Mouse (Mus musculus): ENCODE measurements around the gene Faap24. TPM values are rescaled to one million over a fixed set of nuclear protein-coding genes. Genes with fewer than 3 reads are reported as not detected.

Gene Faap24
- polyA plus RNA-seq, 1 experiment from 2014 or later = 19.6 TPM

- Histone ChIP-seq H3K9me3 (ENCODE audit: control insufficient read depth, low read length) (no peaks in the 10 kb centered on the region), H3K36me3 (ENCODE audit: control insufficient read depth, insufficient read depth, low read length) (no peaks in the 10 kb centered on the region), H3K27ac (replicated peaks; ENCODE audit: low read depth, low read length) (no peak overlapping the region), H3K4me3 (ENCODE audit: low read depth, low read length) (no peak overlapping the region), H3K4me2 (ENCODE audit: low read depth, severe bottlenecking) (no peak overlapping the region), H3K9ac (ENCODE audit: low read length) (no peak overlapping the region), H3K27me3 (ENCODE audit: control insufficient read depth, insufficient read depth, low read length) (no peaks in the 10 kb centered on the region), H3K4me1 (ENCODE audit: control insufficient read depth, insufficient read depth, low read length) (no peaks in the 10 kb centered on the region)
- 89% methylated on average over 12 of the region's 12 CpGs for WGBS
- no peak for DNase-seq (ENCODE audit: low spot score)
- no peak for ATAC-seq (ENCODE audit: insufficient number of reproducible peaks, low FRiP score, low TSS enrichment, low read depth)
Observed at GRCm38 (mm10) chr7:35357621-35358020, 39.0 kb downstream of the Faap24 start.

GRCm38 (mm10) chr7:35355303-35355872 is 41.2 kb downstream of the Faap24 start:
- H3K4me2 ChIP-seq (ENCODE audit: low read depth, severe bottlenecking) = no peak overlapping the region
- H3K9me3 ChIP-seq (ENCODE audit: control insufficient read depth, low read length) = no peaks in the 10 kb centered on the region
- no peak overlapping the region for H3K4me3 ChIP-seq (ENCODE audit: low read depth, low read length)
- H3K27ac ChIP-seq (replicated peaks; ENCODE audit: low read depth, low read length) = no peak overlapping the region
- no peak for ATAC-seq (ENCODE audit: insufficient number of reproducible peaks, low FRiP score, low TSS enrichment, low read depth)
- H3K27me3 ChIP-seq (ENCODE audit: control insufficient read depth, insufficient read depth, low read length) = no peaks in the 10 kb centered on the region
- H3K4me1 ChIP-seq (ENCODE audit: control insufficient read depth, insufficient read depth, low read length) = no peaks in the 10 kb centered on the region
- no peak for DNase-seq (ENCODE audit: low spot score)
- no peaks in the 10 kb centered on the region for H3K36me3 ChIP-seq (ENCODE audit: control insufficient read depth, insufficient read depth, low read length)
- no peak overlapping the region for H3K9ac ChIP-seq (ENCODE audit: low read length)
- 32% methylated on average over 5 of the region's 5 CpGs for WGBS

DNA sequence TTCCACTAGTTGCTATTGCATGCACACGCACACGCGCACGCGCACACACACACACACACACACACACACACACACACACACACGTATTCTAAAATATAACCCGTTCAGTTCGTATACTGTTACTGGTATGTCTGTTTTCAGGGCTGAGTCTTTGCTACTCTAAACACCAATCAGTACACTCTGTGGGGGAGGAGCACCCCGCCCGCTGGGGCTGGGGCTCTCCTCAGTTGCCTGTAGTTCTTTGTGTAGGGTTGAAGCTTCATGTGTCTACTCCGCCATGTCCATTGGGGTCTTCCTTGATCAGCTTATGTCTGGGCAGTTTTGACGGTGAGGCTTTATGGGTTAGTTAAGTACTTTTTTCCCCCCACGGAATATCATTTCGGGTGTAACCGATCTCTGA is 43.3 kb downstream of the Faap24 start:
- Histone ChIP-seq H3K9ac (ENCODE audit: low read length) (no peak overlapping the region), H3K27me3 (ENCODE audit: control insufficient read depth, insufficient read depth, low read length) (no peaks in the 10 kb centered on the region)

GRCm38 (mm10) chr7:35351155-35351554 is 45.5 kb downstream of the Faap24 start:
- no peak overlapping the region for H3K4me3 ChIP-seq (ENCODE audit: low read depth, low read length)
- no peaks in the 10 kb centered on the region for H3K36me3 ChIP-seq (ENCODE audit: control insufficient read depth, insufficient read depth, low read length)
- DNase-seq (ENCODE audit: low spot score) (no peak), ATAC-seq (ENCODE audit: insufficient number of reproducible peaks, low FRiP score, low TSS enrichment, low read depth) (no peak)
- no peak overlapping the region for H3K9ac ChIP-seq (ENCODE audit: low read length)
- no peak overlapping the region for H3K27ac ChIP-seq (replicated peaks; ENCODE audit: low read depth, low read length)
- 91% methylated on average over 3 of the region's 3 CpGs for WGBS
- H3K4me2 ChIP-seq (ENCODE audit: low read depth, severe bottlenecking) = no peak overlapping the region
- H3K4me1 ChIP-seq (ENCODE audit: control insufficient read depth, insufficient read depth, low read length) = no peaks in the 10 kb centered on the region
- no peaks in the 10 kb centered on the region for H3K9me3 ChIP-seq (ENCODE audit: control insufficient read depth, low read length)
- no peaks in the 10 kb centered on the region for H3K27me3 ChIP-seq (ENCODE audit: control insufficient read depth, insufficient read depth, low read length)

More for the DNA sequence above, 43.3 kb downstream of the Faap24 start:
- Histone ChIP-seq H3K4me3 (ENCODE audit: low read depth, low read length) (no peak overlapping the region), H3K36me3 (ENCODE audit: control insufficient read depth, insufficient read depth, low read length) (no peaks in the 10 kb centered on the region), H3K4me2 (ENCODE audit: low read depth, severe bottlenecking) (no peak overlapping the region), H3K4me1 (ENCODE audit: control insufficient read depth, insufficient read depth, low read length) (no peaks in the 10 kb centered on the region), H3K27ac (replicated peaks; ENCODE audit: low read depth, low read length) (no peak overlapping the region), H3K9me3 (ENCODE audit: control insufficient read depth, low read length) (no peaks in the 10 kb centered on the region)
- DNase-seq (ENCODE audit: low spot score) (no peak), ATAC-seq (ENCODE audit: insufficient number of reproducible peaks, low FRiP score, low TSS enrichment, low read depth) (no peak)
- 95% methylated on average over 15 of the region's 15 CpGs for WGBS

DNA sequence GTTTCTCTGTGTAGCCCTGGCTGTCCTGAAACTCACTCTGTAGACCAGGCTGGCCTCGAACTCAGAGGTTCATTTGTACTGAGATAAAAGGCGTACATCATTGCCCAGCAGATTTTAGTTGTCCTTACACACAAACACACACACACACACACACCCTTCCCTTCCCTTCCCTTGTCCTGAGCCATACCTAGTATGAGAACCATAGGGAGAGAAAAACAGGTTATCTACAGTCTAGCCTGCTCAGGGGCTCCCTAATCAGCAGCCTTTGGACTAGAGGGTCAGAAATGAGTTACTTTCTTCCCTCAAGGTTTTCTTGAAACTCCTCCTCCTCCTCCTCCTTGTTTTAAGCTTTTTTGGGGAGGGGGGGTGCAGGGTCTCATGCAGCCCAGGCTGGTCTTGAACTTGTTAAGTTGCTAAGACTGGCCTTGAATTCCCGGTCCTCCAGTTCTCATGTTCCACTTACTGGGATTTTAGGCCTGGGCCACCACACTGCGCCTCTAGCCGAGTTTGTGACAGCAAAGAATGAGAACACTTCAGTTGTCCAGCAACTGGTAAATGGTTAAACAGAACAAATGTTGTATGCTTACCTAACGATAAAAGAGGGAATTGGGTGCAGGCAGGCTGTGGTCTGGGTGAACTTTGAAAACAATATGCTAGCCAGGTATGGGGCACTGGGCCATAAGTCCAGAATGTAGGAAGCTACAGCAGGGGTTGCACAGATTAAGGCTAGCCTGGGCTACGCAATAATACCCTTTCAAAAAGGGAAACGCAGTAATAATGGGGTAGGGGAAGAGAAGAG is 46.6 kb downstream of the Faap24 start:
- Histone ChIP-seq H3K27me3 (ENCODE audit: control insufficient read depth, insufficient read depth, low read length) (no peaks in the 10 kb centered on the region), H3K4me1 (ENCODE audit: control insufficient read depth, insufficient read depth, low read length) (no peaks in the 10 kb centered on the region), H3K9me3 (ENCODE audit: control insufficient read depth, low read length) (no peaks in the 10 kb centered on the region), H3K27ac (replicated peaks; ENCODE audit: low read depth, low read length) (no peak overlapping the region), H3K9ac (ENCODE audit: low read length) (no peak overlapping the region), H3K36me3 (ENCODE audit: control insufficient read depth, insufficient read depth, low read length) (no peaks in the 10 kb centered on the region), H3K4me3 (ENCODE audit: low read depth, low read length) (no peak overlapping the region), H3K4me2 (ENCODE audit: low read depth, severe bottlenecking) (no peak overlapping the region)
- DNase-seq (ENCODE audit: low spot score) (no peak), ATAC-seq (ENCODE audit: insufficient number of reproducible peaks, low FRiP score, low TSS enrichment, low read depth) (no peak)
- WGBS = 90% methylated on average over 8 of the region's 8 CpGs

GRCm38 (mm10) chr7:35349022-35349421 is 47.6 kb downstream of the Faap24 start:
- WGBS = 87% methylated on average over 4 of the region's 4 CpGs

DNA sequence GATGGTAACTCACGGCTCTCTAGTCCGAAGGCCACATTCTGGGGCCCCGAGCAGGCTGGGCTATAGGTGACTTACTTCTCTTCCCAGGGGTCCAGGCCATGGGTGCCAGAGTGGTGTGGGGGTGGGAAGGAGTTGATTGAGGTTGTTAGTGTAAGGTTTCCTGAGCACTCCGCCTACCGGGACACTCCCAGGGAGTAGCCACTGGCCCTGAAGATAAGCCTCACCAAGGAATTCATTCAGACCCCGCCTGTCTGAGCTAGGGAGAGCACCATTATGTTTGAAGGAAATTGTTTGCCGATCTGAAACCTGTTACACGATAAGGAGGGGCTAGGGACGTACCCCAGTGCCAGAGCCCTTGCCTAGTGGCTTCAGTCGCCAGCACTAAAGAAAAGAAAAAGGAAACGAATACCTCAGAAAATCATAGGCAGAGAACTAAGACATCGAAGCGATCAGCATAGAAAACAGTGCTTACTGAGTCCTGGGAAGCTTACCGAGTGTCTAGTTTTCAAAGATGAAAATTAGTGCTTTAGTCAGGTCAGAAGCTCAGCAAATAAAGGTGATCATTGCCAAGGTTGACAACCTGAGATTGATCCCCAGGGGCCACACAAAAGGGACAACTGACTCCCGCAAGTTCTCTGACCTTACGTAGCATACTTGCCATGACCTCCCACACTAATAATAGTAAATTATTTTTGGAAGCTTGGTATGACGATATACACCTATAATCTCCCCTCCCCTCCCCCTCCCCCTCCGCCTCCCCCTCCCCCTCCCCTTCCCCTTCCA is 48.5 kb downstream of the Faap24 start:
- Histone ChIP-seq H3K9me3 (ENCODE audit: control insufficient read depth, low read length) (no peaks in the 10 kb centered on the region), H3K27ac (replicated peaks; ENCODE audit: low read depth, low read length) (no peak overlapping the region), H3K9ac (ENCODE audit: low read length) (no peak overlapping the region), H3K4me3 (ENCODE audit: low read depth, low read length) (no peak overlapping the region), H3K27me3 (ENCODE audit: control insufficient read depth, insufficient read depth, low read length) (no peaks in the 10 kb centered on the region), H3K4me1 (ENCODE audit: control insufficient read depth, insufficient read depth, low read length) (no peaks in the 10 kb centered on the region), H3K36me3 (ENCODE audit: control insufficient read depth, insufficient read depth, low read length) (no peaks in the 10 kb centered on the region), H3K4me2 (ENCODE audit: low read depth, severe bottlenecking) (no peak overlapping the region)
- ATAC-seq (ENCODE audit: insufficient number of reproducible peaks, low FRiP score, low TSS enrichment, low read depth) (no peak), DNase-seq (ENCODE audit: low spot score) (no peak)
- 68% methylated on average over 18 of the region's 18 CpGs for WGBS

More at GRCm38 (mm10) chr7:35349022-35349421, 47.6 kb downstream of the Faap24 start:
- no peak overlapping the region for H3K4me3 ChIP-seq (ENCODE audit: low read depth, low read length)
- no peak overlapping the region for H3K9ac ChIP-seq (ENCODE audit: low read length)
- no peaks in the 10 kb centered on the region for H3K9me3 ChIP-seq (ENCODE audit: control insufficient read depth, low read length)
- H3K4me1 ChIP-seq (ENCODE audit: control insufficient read depth, insufficient read depth, low read length) = no peaks in the 10 kb centered on the region
- H3K27ac ChIP-seq (replicated peaks; ENCODE audit: low read depth, low read length) = no peak overlapping the region
- ATAC-seq (ENCODE audit: insufficient number of reproducible peaks, low FRiP score, low TSS enrichment, low read depth) (no peak), DNase-seq (ENCODE audit: low spot score) (no peak)
- no peak overlapping the region for H3K4me2 ChIP-seq (ENCODE audit: low read depth, severe bottlenecking)
- H3K27me3 ChIP-seq (ENCODE audit: control insufficient read depth, insufficient read depth, low read length) = no peaks in the 10 kb centered on the region
- H3K36me3 ChIP-seq (ENCODE audit: control insufficient read depth, insufficient read depth, low read length) = no peaks in the 10 kb centered on the region

DNA sequence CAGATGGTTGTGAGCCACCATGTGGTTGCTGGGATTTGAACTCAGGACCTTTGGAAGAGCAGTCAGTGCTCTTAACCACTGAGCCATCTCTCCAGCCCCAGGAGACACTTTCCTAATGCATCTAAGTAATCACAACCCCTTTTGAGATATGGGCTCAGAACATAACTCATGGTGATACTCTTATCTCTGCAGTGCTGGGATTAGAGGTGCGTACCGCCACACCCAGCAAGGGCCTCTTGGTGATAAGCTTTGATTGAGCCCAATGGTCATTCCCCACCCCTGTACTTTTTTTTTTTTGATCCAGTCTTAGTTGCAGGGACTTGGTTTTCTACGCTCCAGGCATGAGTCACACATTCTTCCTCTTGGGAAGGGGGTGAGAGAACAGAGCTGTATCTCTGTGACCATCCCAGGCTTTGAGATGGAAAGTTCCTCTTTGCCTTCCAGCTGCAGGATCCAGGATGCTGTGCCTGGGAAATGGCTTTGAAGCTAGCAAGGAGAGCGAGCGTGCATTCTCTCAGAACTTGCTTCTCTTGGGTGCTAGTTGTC is 51.8 kb downstream of the Faap24 start:
- WGBS = 89% methylated on average over 5 of the region's 5 CpGs
- Histone ChIP-seq H3K9me3 (ENCODE audit: control insufficient read depth, low read length) (no peaks in the 10 kb centered on the region), H3K27ac (replicated peaks; ENCODE audit: low read depth, low read length) (no peak overlapping the region), H3K9ac (ENCODE audit: low read length) (no peak overlapping the region), H3K4me3 (ENCODE audit: low read depth, low read length) (no peak overlapping the region), H3K27me3 (ENCODE audit: control insufficient read depth, insufficient read depth, low read length) (no peaks in the 10 kb centered on the region), H3K4me2 (ENCODE audit: low read depth, severe bottlenecking) (no peak overlapping the region), H3K36me3 (ENCODE audit: control insufficient read depth, insufficient read depth, low read length) (no peaks in the 10 kb centered on the region), H3K4me1 (ENCODE audit: control insufficient read depth, insufficient read depth, low read length) (no peaks in the 10 kb centered on the region)
- ATAC-seq (ENCODE audit: insufficient number of reproducible peaks, low FRiP score, low TSS enrichment, low read depth) = no peak
- no peak for DNase-seq (ENCODE audit: low spot score)
